Mouse (Mus musculus) heart, embryonic 11.5 days (tissue): ENCODE data around the gene Best2. TPM values are rescaled to one million over a fixed set of nuclear protein-coding genes. Genes with fewer than 3 reads are reported as not detected.

Source experiments
- ATAC-seq: fragments of 200-750 bp; cut with Nextera tagmentation; replicated peaks from 2 replicates; pipeline ENCODE4 v1.8.0; 2017; ENCODE audit warnings: moderate library complexity; ENCODE audit not compliant: insufficient number of reproducible peaks, low FRiP score, low TSS enrichment
- H3K27ac ChIP-seq: fragments of 300-500 bp; sonication (generic); 2 replicates; pipeline ENCODE4 v1.5.1; 2014; ENCODE audit warnings: mild to moderate bottlenecking, low read depth, low read length
- H3K27me3 ChIP-seq: fragments of 300-500 bp; sonication (generic); 2 replicates; pipeline ENCODE4 v1.6.1; 2014; ENCODE audit warnings: mild to moderate bottlenecking, low read length, mixed read lengths; ENCODE audit not compliant: control insufficient read depth, insufficient read depth
- H3K36me3 ChIP-seq: fragments of 300-500 bp; sonication (generic); 2 replicates; pipeline ENCODE4 v1.6.1; 2014; ENCODE audit warnings: mild to moderate bottlenecking, low read length, moderate library complexity, mixed read lengths; ENCODE audit not compliant: control insufficient read depth, insufficient read depth
- H3K4me1 ChIP-seq: fragments of 300-500 bp; sonication (generic); 2 replicates; pipeline ENCODE4 v1.6.1; 2014; ENCODE audit warnings: low read length; ENCODE audit not compliant: control insufficient read depth, insufficient read depth
- H3K4me2 ChIP-seq: fragments of 300-500 bp; sonication (generic); 2 replicates; pipeline ENCODE4 v1.6.1; 2014; ENCODE audit warnings: mild to moderate bottlenecking, moderate library complexity
- H3K4me3 ChIP-seq: fragments of 300-500 bp; sonication (generic); 2 replicates; pipeline ENCODE4 v1.5.1; 2014; ENCODE audit warnings: low read depth, low read length
- H3K9ac ChIP-seq: fragments of 300-500 bp; sonication (generic); 2 replicates; pipeline ENCODE4 v1.6.1; 2014; ENCODE audit warnings: mild to moderate bottlenecking, low read depth, low read length, moderate library complexity
- H3K9me3 ChIP-seq: fragments of 300-500 bp; sonication (generic); replicated peaks from 2 replicates; pipeline ENCODE4 v1.6.1; 2016; ENCODE audit warnings: low read length; ENCODE audit not compliant: control insufficient read depth
- WGBS: fragments of 180-500 bp; shearing (Covaris S2); extraction: QIAGEN DNeasy Blood & Tissue Kit; methylation state at CpG from one replicate; pipeline ENCODE4 v1.1.7; 2014; ENCODE audit not compliant: insufficient replicate concordance; 5-methylcytosine and 5-hydroxymethylcytosine counted together
- polyA plus RNA-seq: library from polyadenylated mRNA; unstranded; fragments of >200 nt; fragmentation: Nextera tagmentation; extraction: Ambion mirVana; gene quantifications from 2 replicates; pipeline ENCODE4 v1.2.1, GENCODE M21; 2014

Best2 gene
- polyA plus RNA-seq, 1 experiment from 2014 or later = not detected

- WGBS = under 1% methylated on average over 15 of the region's 15 CpGs
- H3K4me2 ChIP-seq = peak overlapping the region; percentile 99
- H3K9me3 ChIP-seq = no peaks in the 10 kb centered on the region
- ATAC-seq = peak; percentile 62
- H3K27me3 ChIP-seq = peaks cover 6% of the 10 kb centered on the region
- H3K4me3 ChIP-seq = peak overlapping the region; percentile 63
- H3K27ac ChIP-seq = no peak overlapping the region
- H3K36me3 ChIP-seq = no peaks in the 10 kb centered on the region
- H3K9ac ChIP-seq = peak overlapping the region; percentile 68
- H3K4me1 ChIP-seq = peaks cover 17% of the 10 kb centered on the region
Measured at GRCm38 (mm10) chr8:84989810-84990209, 24.5 kb downstream of the Best2 start.

- no peak for ATAC-seq
- peaks cover 2% of the 10 kb centered on the region for H3K27me3 ChIP-seq
- 14% methylated on average over 15 of the region's 15 CpGs for WGBS
- no peak overlapping the region for H3K27ac ChIP-seq
- H3K9me3 ChIP-seq = no peaks in the 10 kb centered on the region
- H3K4me1 ChIP-seq = peaks cover 22% of the 10 kb centered on the region
- H3K9ac ChIP-seq = no peak overlapping the region
- no peak overlapping the region for H3K4me3 ChIP-seq
- peak overlapping the region; percentile 99 for H3K4me2 ChIP-seq
- no peaks in the 10 kb centered on the region for H3K36me3 ChIP-seq
Measured at GRCm38 (mm10) chr8:84989311-84989731, 25.0 kb downstream of the Best2 start.

GRCm38 (mm10) chr8:84987903-84988302 is 26.4 kb downstream of the Best2 start:
- Histone ChIP-seq H3K9ac (no peak overlapping the region), H3K4me1 (peaks cover 24% of the 10 kb centered on the region), H3K4me3 (no peak overlapping the region), H3K27me3 (no peaks in the 10 kb centered on the region), H3K36me3 (no peaks in the 10 kb centered on the region), H3K9me3 (no peaks in the 10 kb centered on the region), H3K27ac (no peak overlapping the region), H3K4me2 (no peak overlapping the region)
- WGBS = 61% methylated on average over 2 of the region's 2 CpGs
- no peak for ATAC-seq

GRCm38 (mm10) chr8:84987388-84987787 is 26.9 kb downstream of the Best2 start:
- H3K27me3 ChIP-seq = no peaks in the 10 kb centered on the region
- ATAC-seq = no peak
- no peak overlapping the region for H3K27ac ChIP-seq
- H3K9ac ChIP-seq = no peak overlapping the region
- H3K4me3 ChIP-seq = no peak overlapping the region
- H3K4me1 ChIP-seq = peaks cover 24% of the 10 kb centered on the region
- H3K4me2 ChIP-seq = no peak overlapping the region
- WGBS = 80% methylated on average over 5 of the region's 5 CpGs
- H3K9me3 ChIP-seq = no peaks in the 10 kb centered on the region
- H3K36me3 ChIP-seq = no peaks in the 10 kb centered on the region

- Histone ChIP-seq H3K27ac (peak overlapping the region; percentile 54), H3K4me2 (peak overlapping the region; percentile 98), H3K4me1 (peaks cover 31% of the 10 kb centered on the region), H3K4me3 (peak overlapping the region; percentile 56), H3K36me3 (no peaks in the 10 kb centered on the region), H3K9me3 (no peaks in the 10 kb centered on the region), H3K27me3 (0 out of 2 replicates have a peak, but pooled peaks cover 3% of the 10 kb centered on the region), H3K9ac (peak overlapping the region; percentile 67; the same call in 1 of the 2 replicates)
- WGBS = 35% methylated on average over 8 of the region's 8 CpGs
- no peak for ATAC-seq
Measured at GRCm38 (mm10) chr8:84986379-84986945, 27.9 kb downstream of the Best2 start.

DNA sequence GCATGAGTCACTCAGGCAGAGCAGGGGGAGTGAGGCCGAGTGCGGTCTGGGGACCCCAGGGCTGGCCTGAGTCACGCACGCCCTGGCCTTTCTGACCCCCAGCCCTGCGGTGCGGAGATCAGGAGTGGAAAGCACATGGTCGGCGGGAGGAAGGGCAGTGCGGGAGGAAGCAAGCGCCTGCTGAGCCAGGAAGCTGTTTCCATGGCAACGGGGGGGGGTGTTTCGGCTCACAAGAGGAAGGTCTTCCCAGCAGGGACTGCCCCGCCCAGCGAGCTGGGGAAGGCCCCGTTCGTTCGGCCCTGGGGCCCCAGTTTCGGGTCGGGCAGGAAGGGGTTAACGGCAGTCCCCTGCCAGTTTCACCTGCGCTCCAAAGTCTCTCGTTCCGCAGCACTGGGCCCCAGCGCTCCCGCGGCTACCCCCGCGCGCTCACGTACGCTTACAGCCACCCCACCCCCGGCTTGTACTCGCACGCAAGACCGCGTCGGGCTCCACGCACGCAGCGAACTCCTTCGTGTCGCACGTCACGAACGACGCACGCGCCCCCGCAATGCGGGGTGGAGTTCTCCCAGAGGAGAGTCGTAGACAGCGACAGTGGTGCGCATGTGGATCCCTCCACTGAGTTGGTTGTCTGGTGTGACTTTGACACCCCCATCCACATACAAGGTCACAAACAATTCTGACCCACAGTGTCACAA is 28.5 kb downstream of the Best2 start:
- H3K4me1 ChIP-seq = peaks cover 36% of the 10 kb centered on the region
- H3K4me3 ChIP-seq = peak overlapping the region; percentile 56
- peak; percentile 39 for ATAC-seq
- 0 out of 2 replicates have a peak, but pooled peaks cover 3% of the 10 kb centered on the region for H3K27me3 ChIP-seq
- H3K4me2 ChIP-seq = peak overlapping the region; percentile 98
- H3K9ac ChIP-seq = peak overlapping the region; percentile 67
- peak overlapping the region; percentile 54 for H3K27ac ChIP-seq
- no peaks in the 10 kb centered on the region for H3K9me3 ChIP-seq
- no peaks in the 10 kb centered on the region for H3K36me3 ChIP-seq
- WGBS = under 1% methylated on average over 53 of the region's 53 CpGs

- H3K27me3 ChIP-seq = 0 out of 2 replicates have a peak, but pooled peaks cover 3% of the 10 kb centered on the region
- peak overlapping the region; percentile 56 for H3K4me3 ChIP-seq
- 2% methylated on average over 23 of the region's 23 CpGs for WGBS
- H3K36me3 ChIP-seq = no peaks in the 10 kb centered on the region
- peak overlapping the region; percentile 67 for H3K9ac ChIP-seq
- H3K27ac ChIP-seq = peak overlapping the region; percentile 74
- peak overlapping the region; percentile 98 for H3K4me2 ChIP-seq
- ATAC-seq = no peak
- H3K9me3 ChIP-seq = no peaks in the 10 kb centered on the region
- peaks cover 40% of the 10 kb centered on the region for H3K4me1 ChIP-seq
Measured at GRCm38 (mm10) chr8:84985049-84985683, 29.2 kb downstream of the Best2 start.

DNA sequence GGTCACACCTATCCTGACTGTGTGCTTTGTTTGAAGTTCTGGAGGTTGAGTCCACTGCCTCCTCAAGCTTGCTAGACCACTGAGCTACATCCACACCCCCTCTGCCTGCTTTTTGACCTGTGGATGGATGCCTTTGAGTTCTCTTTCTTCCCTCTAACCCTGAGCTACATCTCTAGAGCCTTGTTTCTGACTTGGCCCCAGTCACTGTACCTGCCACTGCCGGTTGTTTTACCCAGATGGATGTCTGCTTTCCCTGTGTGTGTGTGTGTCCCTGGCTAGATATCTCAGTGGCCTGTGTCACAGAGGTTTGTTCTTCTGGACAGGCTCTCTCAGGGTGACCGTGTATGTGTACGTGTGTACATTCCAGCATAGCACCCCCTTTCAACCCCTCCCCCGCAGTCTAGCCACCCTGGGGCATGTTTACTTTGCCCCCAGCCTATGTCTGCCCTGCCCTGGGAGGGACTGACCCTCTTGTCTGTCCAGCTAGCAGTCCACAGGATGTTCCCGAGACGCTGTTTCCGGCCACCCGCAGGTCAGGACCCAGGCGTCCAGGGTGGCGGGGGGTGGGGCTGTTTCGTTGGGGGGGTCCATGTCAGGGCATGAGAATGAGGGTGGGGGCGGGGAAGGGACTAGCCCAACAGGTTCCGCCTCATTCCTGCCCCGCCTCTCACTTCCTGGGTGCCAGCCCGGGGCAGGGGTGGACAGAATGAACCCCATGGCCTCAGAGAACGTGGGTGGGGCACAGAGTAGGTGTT is 29.9 kb downstream of the Best2 start:
- Histone ChIP-seq H3K4me2 (peak overlapping the region; percentile 98), H3K4me3 (peak overlapping the region; percentile 56), H3K4me1 (peaks cover 44% of the 10 kb centered on the region), H3K9me3 (no peaks in the 10 kb centered on the region), H3K36me3 (no peaks in the 10 kb centered on the region), H3K27me3 (0 out of 2 replicates have a peak, but pooled peaks cover 3% of the 10 kb centered on the region), H3K9ac (peak overlapping the region; percentile 52), H3K27ac (peak overlapping the region; percentile 74)
- 6% methylated on average over 16 of the region's 16 CpGs for WGBS
- 0 out of 2 replicates have a peak, but pooled peaks have one; percentile 5 for ATAC-seq
